Mouse (Mus musculus) C2C12 (cell line): ENCODE results near the gene Rnf114. TPM values are rescaled to one million over a fixed set of nuclear protein-coding genes. Genes with fewer than 3 reads are reported as not detected.

ENCODE experiments used
- H3K27me3 ChIP-seq: one replicate; pipeline ENCODE4 v1.6.1; 2011; ENCODE audit not compliant: control insufficient read depth, insufficient read depth, insufficient read length
- H3K36me3 ChIP-seq: one replicate; pipeline ENCODE4 v1.6.1; 2011; ENCODE audit not compliant: control insufficient read depth, insufficient read depth
- H3K4me3 ChIP-seq: one replicate; pipeline ENCODE4 v1.5.1; 2011; ENCODE audit warnings: mild to moderate bottlenecking, control low read depth; ENCODE audit not compliant: poor library complexity, insufficient read depth, severe bottlenecking
- H3K79me2 ChIP-seq: one replicate; pipeline ENCODE4 v1.6.1; 2011; ENCODE audit not compliant: control insufficient read depth, insufficient read depth
- H3K79me3 ChIP-seq: one replicate; pipeline ENCODE4 v1.6.1; 2011; ENCODE audit warnings: low read depth, control low read depth
- H3ac ChIP-seq: one replicate; pipeline ENCODE3; 2011; ENCODE audit warnings: low read depth; ENCODE audit not compliant: control insufficient read depth, insufficient read length
- CEBPB ChIP-seq: IDR thresholded peaks from one replicate; pipeline ENCODE4 v1.6.1; 2011; ENCODE audit warnings: low read depth, mild to moderate bottlenecking, control low read depth, moderate library complexity
- CTCF ChIP-seq: IDR thresholded peaks from one replicate; pipeline ENCODE4 v1.5.1; 2011; ENCODE audit not compliant: control insufficient read depth, insufficient read depth, insufficient read length
- FOSL1 ChIP-seq: IDR thresholded peaks from one replicate; pipeline ENCODE4 v1.8.0; 2011; ENCODE audit warnings: mild to moderate bottlenecking, low read length; ENCODE audit not compliant: poor library complexity, insufficient read depth, severe bottlenecking
- MAX ChIP-seq: IDR thresholded peaks from one replicate; pipeline ENCODE4 v1.6.1; 2011; ENCODE audit warnings: mild to moderate bottlenecking, control low read depth
- MYOD1 ChIP-seq: IDR thresholded peaks from one replicate; pipeline ENCODE4 v1.6.1; 2011; ENCODE audit warnings: low read depth; ENCODE audit not compliant: control insufficient read depth, insufficient read length
- MYOG ChIP-seq: IDR thresholded peaks from one replicate; pipeline ENCODE4 v1.6.1; 2011; ENCODE audit not compliant: control insufficient read depth, insufficient read length; ENCODE audit errors: extremely low read depth
- USF1 ChIP-seq: IDR thresholded peaks from one replicate; pipeline ENCODE4 v1.6.1; 2011; ENCODE audit warnings: low read depth, mild to moderate bottlenecking, control low read depth, moderate library complexity
- polyA plus RNA-seq: library from polyadenylated mRNA; unstranded; fragments of >200 nt; fragmentation: generic; extraction: Trizol; gene quantifications from one replicate; pipeline ENCODE4 v1.2.1, GENCODE M21; 2012; ENCODE audit warnings: missing spikeins

Rnf114 gene
- polyA plus RNA-seq, 1 experiment, result 35.4 TPM

DNA sequence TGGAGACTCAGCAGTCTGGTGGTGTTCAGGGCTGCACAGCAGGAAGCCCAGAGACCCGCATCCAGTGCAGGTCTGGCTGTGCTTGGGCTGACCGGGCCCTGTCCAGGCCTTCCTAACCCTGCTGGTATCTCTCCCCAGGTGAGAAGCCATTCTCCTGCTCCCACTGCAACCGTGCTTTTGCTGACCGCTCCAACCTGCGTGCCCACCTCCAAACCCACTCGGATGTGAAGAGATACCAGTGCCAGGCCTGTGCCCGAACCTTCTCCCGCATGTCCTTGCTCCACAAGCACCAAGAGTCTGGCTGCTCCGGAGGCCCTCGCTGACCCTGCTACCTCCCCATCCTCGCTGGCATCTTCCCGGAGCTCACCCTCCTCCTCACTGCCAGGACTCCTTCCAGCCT is 49.3 kb downstream of the Rnf114 start:
- peaks cover 61% of the 10 kb centered on the region for H3K79me2 ChIP-seq
- TF ChIP-seq CEBPB, result no peak
- no peak for TF ChIP-seq USF1
- TF ChIP-seq CTCF, result no peak
- TF ChIP-seq FOSL1, result no peak
- no peak for TF ChIP-seq MYOG
- no peak for TF ChIP-seq MAX
- TF ChIP-seq MYOD1, result no peak
- H3K79me3 ChIP-seq, result peaks cover 53% of the 10 kb centered on the region
- H3ac ChIP-seq, result peak overlapping the region; percentile 34
- H3K4me3 ChIP-seq, result peak overlapping the region; percentile 86
- H3K27me3 ChIP-seq, result no peaks in the 10 kb centered on the region
- peaks cover 50% of the 10 kb centered on the region for H3K36me3 ChIP-seq

DNA sequence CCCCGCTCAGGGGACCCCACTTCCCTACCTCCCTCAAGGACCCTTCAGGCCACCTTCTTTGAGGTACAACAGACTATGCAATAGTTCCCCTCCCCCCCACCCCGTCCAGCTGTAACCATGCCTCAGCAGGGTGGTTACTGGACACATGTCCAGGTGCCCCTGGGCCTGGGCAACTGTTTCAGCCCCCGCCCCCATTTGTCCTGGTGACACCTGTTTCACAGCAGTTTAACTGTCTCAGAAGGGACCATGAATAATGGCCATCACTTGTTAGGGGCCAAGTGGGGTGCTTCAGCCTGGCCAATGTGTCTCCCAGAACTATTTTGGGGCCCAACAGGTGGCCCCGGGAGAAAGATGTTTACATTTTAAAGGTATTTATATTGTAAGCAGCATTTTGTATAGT is 49.9 kb downstream of the Rnf114 start:
- peaks cover 61% of the 10 kb centered on the region for H3K79me2 ChIP-seq
- peaks cover 53% of the 10 kb centered on the region for H3K79me3 ChIP-seq
- no peaks in the 10 kb centered on the region for H3K27me3 ChIP-seq
- no peak overlapping the region for H3K4me3 ChIP-seq
- no peak for TF ChIP-seq MYOG
- no peak for TF ChIP-seq MAX
- no peak for TF ChIP-seq CTCF
- no peak for TF ChIP-seq USF1
- TF ChIP-seq CEBPB, result no peak
- TF ChIP-seq MYOD1, result no peak
- TF ChIP-seq FOSL1, result no peak
- no peak overlapping the region for H3ac ChIP-seq
- peaks cover 50% of the 10 kb centered on the region for H3K36me3 ChIP-seq

GRCm38 (mm10) chr2:167543121-167544003 is 50.9 kb downstream of the Rnf114 start:
- peaks cover 50% of the 10 kb centered on the region for H3K36me3 ChIP-seq
- H3K79me3 ChIP-seq, result peaks cover 52% of the 10 kb centered on the region
- TF ChIP-seq MYOG (no peak), FOSL1 (no peak), CTCF (no peak), MAX (no peak), CEBPB (no peak), MYOD1 (no peak), USF1 (no peak)
- peaks cover 57% of the 10 kb centered on the region for H3K79me2 ChIP-seq
- H3ac ChIP-seq, result peak overlapping the region; percentile 36
- H3K27me3 ChIP-seq, result no peaks in the 10 kb centered on the region
- H3K4me3 ChIP-seq, result no peak overlapping the region

GRCm38 (mm10) chr2:167544004-167544356 is 51.5 kb downstream of the Rnf114 start:
- H3K4me3 ChIP-seq, result no peak overlapping the region
- peaks cover 50% of the 10 kb centered on the region for H3K79me2 ChIP-seq
- peaks cover 46% of the 10 kb centered on the region for H3K79me3 ChIP-seq
- H3K27me3 ChIP-seq, result no peaks in the 10 kb centered on the region
- peaks cover 48% of the 10 kb centered on the region for H3K36me3 ChIP-seq
- TF ChIP-seq CEBPB, result no peak
- TF ChIP-seq MYOD1, result no peak
- no peak for TF ChIP-seq MYOG
- no peak for TF ChIP-seq FOSL1
- TF ChIP-seq MAX, result no peak
- TF ChIP-seq CTCF, result no peak
- TF ChIP-seq USF1, result no peak
- peak overlapping the region; percentile 36 for H3ac ChIP-seq

DNA sequence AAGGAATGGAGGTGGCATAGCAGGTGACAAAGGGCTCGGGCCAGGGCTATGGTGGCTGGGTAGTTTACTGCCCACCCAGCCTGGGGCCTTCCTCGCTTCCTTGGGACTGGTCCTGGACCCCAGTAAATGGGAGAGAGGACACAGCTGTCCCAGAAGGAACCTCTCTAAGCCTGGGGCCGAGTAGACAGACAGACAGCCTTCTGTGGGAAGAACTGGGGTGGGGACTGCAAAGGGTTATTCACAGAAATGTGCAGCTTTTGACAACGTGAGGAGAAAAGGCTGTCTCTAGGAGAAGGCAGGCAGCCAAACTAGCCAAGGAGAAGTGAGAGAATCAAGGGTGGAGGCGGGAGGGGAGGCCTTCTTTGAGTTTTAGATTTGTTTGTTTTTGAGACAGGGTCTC is 52.0 kb downstream of the Rnf114 start:
- Histone ChIP-seq H3K36me3 (peaks cover 43% of the 10 kb centered on the region), H3K79me2 (peaks cover 46% of the 10 kb centered on the region), H3K27me3 (no peaks in the 10 kb centered on the region), H3K79me3 (peaks cover 41% of the 10 kb centered on the region), H3ac (no peak overlapping the region), H3K4me3 (no peak overlapping the region)
- TF ChIP-seq FOSL1, result no peak
- no peak for TF ChIP-seq MAX
- no peak for TF ChIP-seq MYOD1
- no peak for TF ChIP-seq MYOG
- no peak for TF ChIP-seq CTCF
- no peak for TF ChIP-seq CEBPB
- TF ChIP-seq USF1, result no peak
